Mouse (Mus musculus): ENCODE measurements around the gene Ankle1. TPM values are rescaled to one million over a fixed set of nuclear protein-coding genes. Genes with fewer than 3 reads are reported as not detected.

Ankle1 gene
- polyA plus RNA-seq, 1 experiment from 2014 or later = 7.9 TPM

DNA sequence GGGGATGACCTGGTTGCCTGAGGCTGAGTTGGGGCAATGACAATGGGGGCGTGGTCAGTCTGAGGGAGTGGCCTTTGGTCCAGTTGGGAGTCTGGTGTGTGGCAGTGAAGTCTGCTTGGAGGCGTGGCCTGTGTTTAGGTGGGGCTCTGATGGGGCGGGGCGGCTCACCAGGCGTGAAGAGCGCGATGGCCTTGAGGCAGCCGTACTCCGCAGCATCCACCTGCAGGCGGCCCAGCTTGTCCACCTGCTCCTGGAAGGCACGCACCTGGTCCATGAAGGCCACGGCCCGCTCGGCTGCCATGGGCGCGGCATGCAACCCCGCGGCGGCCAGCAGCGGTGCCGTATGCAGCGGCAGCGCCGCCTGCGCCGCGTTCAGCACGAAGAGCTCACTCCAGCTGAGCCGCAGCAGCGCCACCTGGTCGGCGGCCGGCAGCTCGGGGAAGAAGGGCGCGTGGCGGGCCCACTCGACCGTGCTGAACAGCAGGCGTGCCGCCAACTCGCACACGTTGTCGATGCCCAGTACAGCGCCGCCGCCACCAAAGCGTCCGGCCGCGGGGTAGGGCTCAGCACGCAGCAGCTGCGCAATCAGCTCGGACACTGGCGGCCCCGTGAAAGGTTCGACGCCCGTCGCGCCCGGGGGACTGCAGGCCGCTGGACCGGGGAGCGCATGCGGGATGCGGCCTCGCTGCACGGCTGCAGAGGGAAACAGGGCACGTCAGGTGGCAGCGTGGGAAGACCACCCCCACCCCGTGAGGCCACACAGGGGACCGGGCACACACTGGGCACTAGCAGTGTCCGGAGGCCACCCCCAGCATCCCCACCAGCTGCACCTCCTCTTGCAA is 30.0 kb upstream of the Ankle1 start:
- DNase-seq (ENCODE audit: low spot score) = peak; percentile 80
- H3K4me3 ChIP-seq (replicated peaks; ENCODE audit: low read depth, low read length) = 0 out of 2 replicates have a peak overlapping the region, but pooled peaks have one; percentile 14
- H3K9ac ChIP-seq (ENCODE audit: low read depth, low read length) = 0 out of 2 replicates have a peak overlapping the region, but pooled peaks have one; percentile 27
- 13% methylated on average over 73 of the region's 74 CpGs for WGBS
- no peaks in the 10 kb centered on the region for H3K27me3 ChIP-seq (ENCODE audit: insufficient read depth, low read length)
- peak overlapping the region; percentile 54; the same call in 1 of the 2 replicates for H3K27ac ChIP-seq
- peak; percentile 14; the same call in 1 of the 2 replicates for TF ChIP-seq CTCF (IDR thresholded peaks at IDR 0.05; ENCODE audit: low read depth)
- peak overlapping the region; percentile 47 for H3K4me2 ChIP-seq (ENCODE audit: low read length)
- H3K9me3 ChIP-seq (replicated peaks; ENCODE audit: low read length) = no peaks in the 10 kb centered on the region
- peaks cover 38% of the 10 kb centered on the region for H3K36me3 ChIP-seq (ENCODE audit: insufficient read depth, low read length)
- peaks cover 50% of the 10 kb centered on the region for H3K4me1 ChIP-seq (replicated peaks; ENCODE audit: insufficient read depth, low read length)
- peak; percentile 29 for ATAC-seq (replicated peaks; ENCODE audit: low FRiP score, low read depth)

DNA sequence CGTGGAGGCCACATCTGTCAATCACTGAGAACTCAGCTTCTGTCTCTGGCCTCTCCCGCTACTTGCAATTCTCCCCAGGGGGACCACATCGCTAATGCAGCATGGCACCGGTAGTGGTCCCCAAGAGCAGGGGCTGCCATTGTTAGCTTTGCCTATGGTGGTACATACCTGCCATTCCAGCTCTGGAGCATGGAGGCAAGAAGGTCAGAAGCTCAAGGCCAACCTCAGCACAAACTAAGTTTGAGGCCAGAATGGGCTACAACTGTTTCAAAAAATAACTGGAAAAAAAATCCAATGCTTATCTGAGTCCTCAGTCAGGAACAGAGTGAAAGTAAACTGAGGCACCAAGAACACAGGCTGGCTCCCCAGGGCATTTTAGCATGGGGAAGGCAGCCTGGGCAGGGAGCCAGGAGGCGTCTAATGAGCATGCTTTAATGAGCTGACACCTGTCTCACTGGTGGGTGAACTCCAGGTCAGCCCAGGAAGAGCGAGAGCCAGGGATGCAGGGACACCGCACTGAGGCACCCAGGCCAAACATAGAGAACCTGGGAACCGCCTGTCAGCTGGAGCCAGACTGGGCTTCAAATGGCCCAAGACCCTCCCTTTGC is 29.3 kb upstream of the Ankle1 start:
- no peak for DNase-seq (ENCODE audit: low spot score)
- TF ChIP-seq CTCF (IDR thresholded peaks at IDR 0.05; ENCODE audit: low read depth) = no peak
- H3K4me3 ChIP-seq (replicated peaks; ENCODE audit: low read depth, low read length) = no peak overlapping the region
- no peaks in the 10 kb centered on the region for H3K9me3 ChIP-seq (replicated peaks; ENCODE audit: low read length)
- H3K9ac ChIP-seq (ENCODE audit: low read depth, low read length) = no peak overlapping the region
- peak overlapping the region; percentile 47 for H3K4me2 ChIP-seq (ENCODE audit: low read length)
- peaks cover 38% of the 10 kb centered on the region for H3K36me3 ChIP-seq (ENCODE audit: insufficient read depth, low read length)
- peaks cover 49% of the 10 kb centered on the region for H3K4me1 ChIP-seq (replicated peaks; ENCODE audit: insufficient read depth, low read length)
- H3K27ac ChIP-seq = 0 out of 2 replicates have a peak overlapping the region, but pooled peaks have one; percentile 54
- 47% methylated on average over 8 of the region's 8 CpGs for WGBS
- H3K27me3 ChIP-seq (ENCODE audit: insufficient read depth, low read length) = no peaks in the 10 kb centered on the region
- ATAC-seq (replicated peaks; ENCODE audit: low FRiP score, low read depth) = no peak

- H3K27ac ChIP-seq = peak overlapping the region; percentile 99; the same call in 1 of the 2 replicates
- TF ChIP-seq CTCF (IDR thresholded peaks at IDR 0.05; ENCODE audit: low read depth) = no peak; the same call in 1 of the 2 replicates
- ATAC-seq (replicated peaks; ENCODE audit: low FRiP score, low read depth) (no peak), DNase-seq (ENCODE audit: low spot score) (peak; percentile 25)
- no peaks in the 10 kb centered on the region for H3K9me3 ChIP-seq (replicated peaks; ENCODE audit: low read length)
- H3K4me2 ChIP-seq (ENCODE audit: low read length) = peak overlapping the region; percentile 96
- WGBS = 15% methylated on average over 4 of the region's 4 CpGs
- H3K9ac ChIP-seq (ENCODE audit: low read depth, low read length) = peak overlapping the region; percentile 93; the same call in 1 of the 2 replicates
- H3K4me1 ChIP-seq (replicated peaks; ENCODE audit: insufficient read depth, low read length) = peaks cover 64% of the 10 kb centered on the region
- H3K4me3 ChIP-seq (replicated peaks; ENCODE audit: low read depth, low read length) = peak overlapping the region; percentile 89
- H3K36me3 ChIP-seq (ENCODE audit: insufficient read depth, low read length) = peaks cover 26% of the 10 kb centered on the region
- no peaks in the 10 kb centered on the region for H3K27me3 ChIP-seq (ENCODE audit: insufficient read depth, low read length)
These were observed 26.8 kb upstream of the Ankle1 start for GRCm38 (mm10) chr8:71379008-71379407.

DNA sequence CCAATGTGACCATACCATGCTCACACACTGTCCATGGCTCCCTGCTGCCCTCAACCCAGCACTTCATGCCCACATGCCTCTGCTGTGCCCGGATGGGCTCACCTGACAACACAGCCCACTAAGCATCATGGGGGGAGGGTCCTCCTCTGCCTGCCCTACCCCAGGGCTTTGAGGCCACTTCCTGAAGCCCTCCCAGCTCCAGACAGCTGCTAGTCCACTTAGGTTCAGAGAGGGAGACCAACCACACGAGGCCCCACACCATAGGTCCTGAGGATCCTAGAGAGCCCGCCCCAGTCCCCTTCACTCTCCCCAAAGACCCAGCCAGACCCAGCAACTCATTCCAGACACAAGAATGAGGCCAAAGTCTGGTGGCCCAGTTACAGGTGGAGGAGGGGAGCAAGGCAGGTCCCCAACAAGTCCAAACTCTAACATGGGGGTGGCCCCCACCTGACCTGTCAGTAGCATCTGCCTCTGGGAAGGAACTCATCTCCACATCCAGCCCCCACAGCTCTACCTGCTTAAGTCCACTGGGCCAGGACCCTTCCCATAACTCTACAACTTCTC is 26.2 kb upstream of the Ankle1 start:
- WGBS = 30% methylated on average over 3 of the region's 3 CpGs
- peaks cover 63% of the 10 kb centered on the region for H3K4me1 ChIP-seq (replicated peaks; ENCODE audit: insufficient read depth, low read length)

GRCm38 (mm10) chr8:71380178-71381171 is 25.3 kb upstream of the Ankle1 start:
- under 1% methylated on average over 71 of the region's 72 CpGs for WGBS
- Histone ChIP-seq H3K9ac (ENCODE audit: low read depth, low read length) (peak overlapping the region; percentile 93), H3K4me2 (ENCODE audit: low read length) (peak overlapping the region; percentile 96), H3K27ac (peak overlapping the region; percentile 99), H3K36me3 (ENCODE audit: insufficient read depth, low read length) (peaks cover 12% of the 10 kb centered on the region), H3K27me3 (ENCODE audit: insufficient read depth, low read length) (no peaks in the 10 kb centered on the region), H3K4me3 (replicated peaks; ENCODE audit: low read depth, low read length) (peak overlapping the region; percentile 89), H3K4me1 (replicated peaks; ENCODE audit: insufficient read depth, low read length) (peaks cover 55% of the 10 kb centered on the region), H3K9me3 (replicated peaks; ENCODE audit: low read length) (no peaks in the 10 kb centered on the region)
- ATAC-seq (replicated peaks; ENCODE audit: low FRiP score, low read depth) (no peak), DNase-seq (ENCODE audit: low spot score) (peak; percentile 58)
- no peak for TF ChIP-seq CTCF (IDR thresholded peaks at IDR 0.05; ENCODE audit: low read depth)

More for the DNA sequence above, 26.2 kb upstream of the Ankle1 start:
- peaks cover 21% of the 10 kb centered on the region for H3K36me3 ChIP-seq (ENCODE audit: insufficient read depth, low read length)
- peak overlapping the region; percentile 96 for H3K4me2 ChIP-seq (ENCODE audit: low read length)
- H3K9ac ChIP-seq (ENCODE audit: low read depth, low read length) = peak overlapping the region; percentile 93
- no peak for ATAC-seq (replicated peaks; ENCODE audit: low FRiP score, low read depth)
- DNase-seq (ENCODE audit: low spot score) = peak; percentile 29
- no peak for TF ChIP-seq CTCF (IDR thresholded peaks at IDR 0.05; ENCODE audit: low read depth)
- H3K4me3 ChIP-seq (replicated peaks; ENCODE audit: low read depth, low read length) = peak overlapping the region; percentile 89
- H3K27ac ChIP-seq = peak overlapping the region; percentile 99
- no peaks in the 10 kb centered on the region for H3K9me3 ChIP-seq (replicated peaks; ENCODE audit: low read length)
- H3K27me3 ChIP-seq (ENCODE audit: insufficient read depth, low read length) = no peaks in the 10 kb centered on the region
